Mouse (Mus musculus) erythroid progenitor cell, adult 5-6 weeks (primary cell): ENCODE measurements at regions not wholly inside any gene's neighbourhood (a gene's known extent, or its start where the extent isn't known, plus 50 kb on each side); places are given as distances from the start of the nearest gene placed in this dataset.
"Not testable (repeated sequence)": the region's sequence is repeated elsewhere in the genome, so short reads cannot be mapped to it uniquely, and the experiment has no call there.

ENCODE experiments used
- ATAC-seq: replicated peaks from 2 replicates; pipeline ENCODE4 v1.8.0; 2016; ENCODE audit warnings: moderate number of reproducible peaks, mild to moderate bottlenecking, moderate TSS enrichment, inconsistent platforms; ENCODE audit not compliant: poor library complexity, low FRiP score, severe bottlenecking

GRCm38 (mm10) chr10:8136662-8137061, 180.6 kb upstream of the Tab2 start:
- no peak for ATAC-seq

GRCm38 (mm10) chr10:8135272-8135671, 179.2 kb upstream of the Tab2 start:
- ATAC-seq = no peak

- no peak for ATAC-seq
Measured at GRCm38 (mm10) chr10:8134398-8134797, 178.4 kb upstream of the Tab2 start.

GRCm38 (mm10) chr10:8133451-8133952, 177.5 kb upstream of the Tab2 start:
- ATAC-seq = no peak

DNA sequence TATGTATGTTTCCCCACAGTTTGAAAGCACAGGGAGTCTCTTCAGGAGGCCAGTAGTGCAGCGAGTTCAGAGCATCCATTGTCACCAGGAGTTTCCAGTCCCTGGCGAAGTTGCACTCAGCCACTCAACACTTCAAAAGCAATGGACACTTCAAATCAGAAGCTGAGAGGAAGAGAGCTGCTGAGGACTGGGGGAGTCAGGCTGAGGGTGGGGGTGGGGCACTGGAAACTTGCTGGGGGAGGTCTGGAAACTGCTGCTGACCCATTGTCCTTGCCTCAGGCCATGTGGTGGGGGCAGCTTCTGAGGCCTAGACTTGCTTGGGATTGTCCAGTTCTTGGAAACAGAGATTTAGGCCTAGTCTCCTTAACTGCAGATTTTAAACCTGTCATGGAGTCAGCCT, 176.8 kb upstream of the Tab2 start:
- ATAC-seq = no peak

DNA sequence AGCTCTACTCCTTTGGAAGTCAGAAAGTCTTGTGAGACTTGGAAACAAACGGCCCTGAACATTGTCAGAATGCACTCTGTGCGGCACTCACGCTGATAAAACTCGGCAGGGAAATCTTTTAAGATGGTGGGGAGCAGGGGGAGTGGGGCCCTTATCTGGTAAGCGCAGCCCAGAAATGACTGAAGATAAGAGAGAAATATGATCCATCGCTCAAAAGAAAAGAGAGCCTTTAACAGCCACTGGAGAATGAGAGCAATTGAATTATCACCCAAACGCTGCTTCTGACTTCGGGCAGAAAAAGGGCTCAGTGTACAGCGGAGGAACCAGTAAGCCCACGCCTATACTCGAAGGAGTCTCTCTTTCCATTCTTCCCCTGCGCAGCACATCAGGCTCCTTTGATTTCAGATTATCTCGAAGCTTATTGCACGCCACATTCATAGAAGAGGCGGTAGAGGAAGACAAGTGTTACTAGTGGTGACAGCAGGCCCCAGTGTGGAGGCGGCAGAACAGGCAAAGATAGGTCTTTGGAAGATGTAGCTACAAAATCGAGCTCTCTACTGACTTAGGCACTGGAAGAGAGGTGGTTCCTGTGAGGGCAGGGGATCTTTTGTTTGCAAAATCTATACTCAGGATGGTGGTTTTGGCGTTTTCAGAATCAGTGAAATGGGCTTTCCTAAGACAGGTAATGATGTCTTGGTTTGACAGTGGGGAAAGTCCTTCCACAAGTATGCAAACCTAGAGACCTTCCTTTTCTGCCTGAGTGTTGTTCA, 174.6 kb upstream of the Tab2 start:
- 0 out of 2 replicates have a peak, but pooled peaks have one; percentile 25 for ATAC-seq

- ATAC-seq = no peak
Measured at GRCm38 (mm10) chr10:8130057-8130456, 174.0 kb upstream of the Tab2 start.

- ATAC-seq = no peak
Measured at GRCm38 (mm10) chr10:8124124-8124523, 168.1 kb upstream of the Tab2 start.

DNA sequence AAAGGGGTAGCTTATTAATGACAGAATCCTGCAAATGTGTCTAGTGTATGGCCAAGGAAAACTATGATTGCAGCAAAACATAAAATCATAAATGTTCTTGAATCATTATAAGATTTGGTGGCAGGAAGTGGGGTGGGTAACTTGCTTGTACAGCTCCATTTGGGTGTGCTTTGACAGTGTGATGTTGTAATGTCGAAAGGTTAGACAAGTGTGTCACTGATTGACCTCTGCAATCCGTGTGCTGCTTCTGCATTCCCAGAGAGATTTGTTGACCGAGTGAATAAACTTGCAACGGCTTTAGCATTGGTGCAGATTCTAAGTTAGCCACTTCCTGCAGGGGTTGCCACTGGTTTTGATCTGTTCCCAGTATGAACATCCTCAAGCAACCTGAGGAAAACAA, 165.9 kb upstream of the Tab2 start:
- ATAC-seq = no peak

DNA sequence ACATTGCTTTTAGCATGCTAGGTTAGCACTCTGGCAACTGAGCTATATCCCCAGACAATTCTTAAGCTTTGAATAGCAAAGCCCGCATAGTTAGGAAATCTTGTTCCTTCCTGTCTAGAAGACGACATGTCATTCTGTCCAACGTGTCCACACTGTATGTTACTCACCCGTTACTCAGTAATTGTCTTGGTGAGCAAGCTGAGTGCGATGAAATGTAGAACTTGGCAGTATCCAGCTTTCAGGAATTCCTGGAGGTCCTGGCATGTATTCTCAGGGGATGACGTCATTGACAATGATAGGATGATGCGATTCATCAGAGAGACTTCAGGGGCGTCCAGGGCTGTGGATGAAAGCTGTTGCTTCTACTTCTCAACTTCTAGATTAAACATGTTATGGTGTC, 160.8 kb upstream of the Tab2 start:
- no peak for ATAC-seq

- ATAC-seq = not testable (repeated sequence)
Measured at GRCm38 (mm10) chr10:8114932-8115331, 158.9 kb upstream of the Tab2 start.

DNA sequence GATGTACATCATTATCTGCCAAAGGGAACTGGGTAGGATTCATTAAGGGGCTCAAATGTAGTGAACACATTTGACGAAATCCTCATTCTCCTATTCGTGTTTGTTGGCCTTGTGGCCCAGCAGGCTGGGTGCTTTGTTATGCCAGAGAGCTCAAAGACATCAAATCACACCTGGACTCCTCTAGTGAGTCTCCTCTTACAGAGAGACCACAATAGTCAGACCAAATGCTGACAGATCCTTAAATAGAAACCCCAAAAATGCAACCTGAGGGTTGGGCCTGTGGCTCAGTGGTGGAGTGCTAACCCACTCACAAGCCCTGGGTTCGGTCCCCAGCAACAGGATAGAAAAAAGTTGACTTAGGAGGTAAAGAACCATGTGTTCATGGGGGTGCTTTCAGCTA, 158.5 kb upstream of the Tab2 start:
- no peak for ATAC-seq

- no peak for ATAC-seq
Measured at GRCm38 (mm10) chr10:8100489-8100888, 144.5 kb upstream of the Tab2 start.

DNA sequence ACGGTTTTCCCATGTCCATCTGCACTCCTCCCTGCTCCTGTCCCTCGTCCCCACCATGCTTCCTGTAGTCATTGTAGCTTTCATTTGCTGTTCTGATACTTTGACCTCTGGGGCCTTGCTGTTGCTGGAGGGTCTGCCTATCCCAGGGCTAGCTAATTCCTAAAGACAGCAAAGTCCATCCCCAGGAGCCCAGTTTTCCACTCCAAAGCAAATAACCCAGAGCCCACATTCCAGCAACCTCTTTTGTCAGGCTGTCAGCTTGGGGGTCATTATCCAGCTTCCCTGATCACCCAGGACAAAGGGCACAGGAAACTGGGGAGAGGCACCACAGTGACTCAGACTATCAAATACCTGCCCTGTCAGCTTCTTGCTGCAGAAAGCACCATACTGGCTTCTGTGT, 139.9 kb upstream of the Tab2 start:
- no peak for ATAC-seq

DNA sequence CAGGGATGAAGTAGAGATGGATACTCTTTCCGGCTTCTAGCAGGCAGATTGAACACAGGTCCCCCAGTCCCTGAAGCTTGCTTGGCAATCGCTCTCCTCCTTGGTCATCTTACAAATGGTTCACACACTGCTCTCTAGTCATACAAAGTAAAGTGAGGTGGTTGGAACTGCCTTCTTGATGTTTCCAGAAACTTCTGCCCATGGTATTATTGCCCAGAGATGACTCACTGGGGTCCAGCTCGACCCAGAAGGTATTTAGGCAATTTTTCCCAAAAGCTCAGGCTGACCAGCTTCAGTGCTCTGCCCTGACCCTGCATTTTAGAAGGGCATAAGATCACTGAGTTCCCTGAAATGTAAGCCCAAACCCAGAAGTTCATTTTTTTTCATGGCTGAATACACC, 139.2 kb upstream of the Tab2 start:
- ATAC-seq = no peak

GRCm38 (mm10) chr10:8091871-8092552, 136.0 kb upstream of the Tab2 start:
- ATAC-seq = no peak

GRCm38 (mm10) chr10:8089296-8089695, 133.3 kb upstream of the Tab2 start:
- ATAC-seq = no peak

GRCm38 (mm10) chr10:8088737-8089136, 132.7 kb upstream of the Tab2 start:
- no peak for ATAC-seq

DNA sequence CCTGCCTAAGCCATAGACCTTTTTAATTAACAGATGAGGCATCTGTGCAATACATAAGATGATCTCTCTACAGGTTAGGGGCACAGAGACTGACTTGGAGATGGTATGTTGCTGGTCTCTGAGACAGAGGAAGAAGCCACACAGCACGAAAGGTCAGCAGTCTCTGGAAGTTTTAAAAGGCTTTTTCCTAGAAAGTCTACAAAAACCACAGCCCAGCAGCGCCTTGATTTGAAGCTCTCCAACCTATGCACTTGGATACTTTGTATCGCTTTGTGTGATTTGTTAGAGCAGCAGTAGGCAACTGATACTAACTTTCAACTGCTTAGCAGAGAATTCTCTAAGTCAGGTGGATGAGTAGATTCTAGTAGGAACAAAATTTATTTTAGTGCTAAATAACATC, 132.3 kb upstream of the Tab2 start:
- no peak for ATAC-seq

DNA sequence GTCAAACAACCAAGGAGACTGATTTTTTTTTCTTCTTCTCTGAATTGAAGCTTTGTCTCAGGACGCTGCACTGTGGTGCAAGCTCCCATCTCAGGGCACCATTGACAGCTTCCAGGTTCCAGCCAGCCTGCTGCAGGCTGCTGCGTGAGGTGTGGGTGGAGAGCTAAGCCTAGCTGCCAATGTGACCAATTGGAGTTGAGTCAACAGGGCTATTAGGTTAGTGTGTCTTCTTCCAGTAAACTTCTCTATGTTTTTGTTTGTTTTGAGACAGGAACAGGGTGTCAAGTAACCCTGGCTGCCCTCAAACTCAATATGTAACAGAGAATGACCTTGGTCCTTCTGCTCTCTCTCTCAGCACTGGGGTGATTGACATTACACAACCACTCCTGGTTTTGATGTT, 131.1 kb upstream of the Tab2 start:
- ATAC-seq = no peak

DNA sequence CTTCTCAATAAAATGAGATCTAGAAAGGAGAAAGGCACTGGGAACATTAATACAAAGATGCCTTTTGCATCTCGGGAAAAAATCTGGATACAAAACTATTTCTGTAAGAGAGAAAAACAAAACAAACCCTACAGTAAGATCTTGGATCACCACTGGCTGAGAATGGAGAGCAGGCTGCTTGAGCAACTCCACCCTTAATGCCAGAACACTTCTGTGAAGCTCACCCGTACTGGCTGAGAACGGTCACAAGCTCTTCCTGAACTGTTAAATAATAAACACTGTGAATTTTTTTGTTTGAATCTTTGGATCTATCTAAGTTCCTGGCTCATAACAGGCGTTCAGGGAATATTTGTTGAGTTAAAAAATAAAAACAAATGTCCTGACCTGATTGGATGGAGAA, 130.4 kb upstream of the Tab2 start:
- ATAC-seq = no peak
